Mouse (Mus musculus): Measurements from ENCODE around the gene Duox1.

GRCm38 (mm10) chr2:122372067-122372466 is 56.6 kb downstream of the Duox1 start:
- TF ChIP-seq HCFC1 (IDR thresholded peaks at IDR 0.05; ENCODE audit: low read depth, low read length) (no peak), UBTF (IDR thresholded peaks at IDR 0.05; ENCODE audit: low read depth, low read length) (no peak), CTCF (conservative IDR thresholded peaks at IDR 0.05 in 1 of 2, IDR thresholded peaks at IDR 0.05 in 1 of 2; ENCODE audit: low read depth in 2 of 2, low read length in 2 of 2) (no peak), ZNF384 (IDR thresholded peaks at IDR 0.05; ENCODE audit: low read depth, low read length) (no peak), MXI1 (IDR thresholded peaks at IDR 0.05; ENCODE audit: low read depth, low read length) (no peak), RCOR1 (conservative IDR thresholded peaks at IDR 0.05; ENCODE audit: low read depth, low read length) (no peak), BHLHE40 (IDR thresholded peaks at IDR 0.05; ENCODE audit: low read depth, low read length) (no peak), CHD2 (IDR thresholded peaks at IDR 0.05; ENCODE audit: low read length) (no peak), POLR2A (IDR thresholded peaks at IDR 0.05; ENCODE audit: low read depth, low read length) (no peak), SIN3A (IDR thresholded peaks at IDR 0.05; ENCODE audit: low read length) (no peak), USF1 (IDR thresholded peaks at IDR 0.05; ENCODE audit: low read depth, low read length) (no peak), MAX (IDR thresholded peaks at IDR 0.05; ENCODE audit: low read length) (no peak)

Measured in CH12.LX (cell line).